Mouse (Mus musculus) testis, adult 2 months (tissue): ENCODE measurements at regions not wholly inside any gene's neighbourhood (a gene's known extent, or its start where the extent isn't known, plus 50 kb on each side); places are given as distances from the start of the nearest gene placed in this dataset.

Source experiments
- H3K27ac ChIP-seq: fragments of 200-500 bp; 2 replicates; pipeline ENCODE4 v1.5.1; 2012; ENCODE audit warnings: low read depth, low read length; ENCODE audit not compliant: control insufficient read depth, insufficient read depth
- H3K27me3 ChIP-seq: fragments of 200-500 bp; 2 replicates; pipeline ENCODE4 v1.6.1; 2012; ENCODE audit warnings: mild to moderate bottlenecking, low read length, moderate library complexity; ENCODE audit not compliant: control insufficient read depth, insufficient read depth
- H3K36me3 ChIP-seq: fragments of 200-500 bp; 2 replicates; pipeline ENCODE4 v1.6.1; 2012; ENCODE audit warnings: mild to moderate bottlenecking, low read length; ENCODE audit not compliant: control insufficient read depth, insufficient read depth
- H3K4me1 ChIP-seq: fragments of 200-500 bp; 2 replicates; pipeline ENCODE4 v1.6.1; 2012; ENCODE audit warnings: low read length; ENCODE audit not compliant: control insufficient read depth, insufficient read depth
- H3K4me3 ChIP-seq: fragments of 200-500 bp; 2 replicates; pipeline ENCODE4 v1.5.1; 2012; ENCODE audit warnings: low read depth, mild to moderate bottlenecking, low read length, moderate library complexity, mixed read lengths; ENCODE audit not compliant: control insufficient read depth
- CTCF ChIP-seq: fragments of 200-500 bp; IDR thresholded peaks from 2 replicates; pipeline ENCODE4 v1.5.1; 2012; ENCODE audit warnings: low read depth, mild to moderate bottlenecking, inconsistent platforms, low read length, moderate library complexity; ENCODE audit not compliant: control insufficient read depth, insufficient read depth, insufficient replicate concordance
- POLR2A ChIP-seq: fragments of 200-500 bp; IDR thresholded peaks from 2 replicates; pipeline ENCODE4 v1.6.1; 2012; ENCODE audit warnings: low read depth, mild to moderate bottlenecking, inconsistent platforms, low read length, moderate library complexity; ENCODE audit not compliant: control insufficient read depth

- H3K4me3 ChIP-seq, result no peak overlapping the region
- no peaks in the 10 kb centered on the region for H3K36me3 ChIP-seq
- no peaks in the 10 kb centered on the region for H3K4me1 ChIP-seq
- no peaks in the 10 kb centered on the region for H3K27me3 ChIP-seq
- H3K27ac ChIP-seq, result no peak overlapping the region
- TF ChIP-seq CTCF (no peak), POLR2A (no peak)
Observed at GRCm38 (mm10) chr2:173966111-173966510, 110.0 kb upstream of the Stx16 start.

DNA sequence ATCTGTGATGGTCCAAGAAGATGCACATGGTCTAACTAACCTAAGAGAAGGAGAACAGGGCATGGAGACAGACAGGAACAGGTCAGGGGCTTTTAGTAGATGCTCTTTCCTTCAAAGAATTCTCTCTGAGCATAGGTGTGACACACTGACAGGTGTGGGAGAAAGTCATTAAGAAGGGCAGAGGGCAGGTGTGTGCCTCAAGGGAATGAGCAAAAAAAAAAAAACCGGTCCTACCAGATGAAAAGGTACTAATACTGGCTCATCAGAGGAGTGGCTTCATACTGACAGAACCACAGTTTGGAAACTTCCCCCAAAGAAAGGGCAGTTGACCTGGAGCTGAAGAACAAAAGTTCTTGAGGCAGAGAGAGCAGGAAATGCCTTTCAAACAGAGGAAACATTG is 105.3 kb upstream of the Stx16 start:
- H3K4me1 ChIP-seq, result no peaks in the 10 kb centered on the region
- no peaks in the 10 kb centered on the region for H3K27me3 ChIP-seq
- no peak overlapping the region for H3K27ac ChIP-seq
- no peak overlapping the region for H3K4me3 ChIP-seq
- TF ChIP-seq POLR2A (no peak), CTCF (no peak)
- H3K36me3 ChIP-seq, result no peaks in the 10 kb centered on the region

GRCm38 (mm10) chr2:173976314-173977053 is 99.6 kb upstream of the Stx16 start:
- Histone ChIP-seq H3K27me3 (no peaks in the 10 kb centered on the region), H3K4me1 (no peaks in the 10 kb centered on the region), H3K4me3 (no peak overlapping the region), H3K36me3 (no peaks in the 10 kb centered on the region), H3K27ac (no peak overlapping the region)
- no peak for TF ChIP-seq POLR2A
- no peak for TF ChIP-seq CTCF

DNA sequence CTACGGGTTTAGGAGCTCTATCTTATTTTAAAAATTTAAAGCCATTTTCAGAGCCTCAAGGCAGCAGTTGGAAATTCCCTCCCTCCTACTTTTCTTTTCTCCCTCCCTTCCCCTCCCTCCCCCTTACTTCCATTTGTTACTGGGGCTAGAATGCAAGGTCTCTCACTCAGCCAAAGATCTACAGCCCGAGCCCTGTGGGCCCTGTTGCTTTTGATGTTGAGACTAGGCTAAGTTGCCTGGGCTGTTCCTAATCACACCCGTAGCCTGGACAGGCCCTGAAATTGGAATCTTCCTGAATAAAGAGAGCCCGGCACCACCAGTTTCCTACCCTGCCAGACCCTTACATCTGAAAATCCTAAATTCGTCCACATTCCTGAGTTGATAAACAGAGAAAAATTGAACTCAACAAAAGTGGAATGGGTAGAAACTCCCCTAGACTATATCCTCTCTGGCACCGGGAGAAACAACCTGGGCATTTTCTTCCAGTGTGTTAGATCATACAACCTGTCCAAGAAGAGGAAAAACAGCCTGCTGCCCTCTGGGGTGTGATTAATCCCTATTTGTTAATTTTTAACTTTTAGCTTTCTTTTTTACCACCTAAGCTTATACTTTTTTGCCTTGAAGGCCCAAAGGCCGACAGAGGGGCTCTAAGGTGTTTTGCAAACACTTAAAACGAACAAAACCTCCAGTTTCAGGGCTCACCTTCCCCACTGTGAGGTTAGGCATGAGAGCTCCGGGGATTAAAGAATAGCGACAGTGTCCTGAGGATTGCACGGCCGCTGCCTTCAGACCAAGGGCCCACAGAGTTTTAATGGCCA is 98.7 kb upstream of the Stx16 start:
- H3K36me3 ChIP-seq, result no peaks in the 10 kb centered on the region
- TF ChIP-seq CTCF (no peak), POLR2A (no peak)
- H3K4me1 ChIP-seq, result no peaks in the 10 kb centered on the region
- H3K4me3 ChIP-seq, result no peak overlapping the region
- no peak overlapping the region for H3K27ac ChIP-seq
- no peaks in the 10 kb centered on the region for H3K27me3 ChIP-seq

DNA sequence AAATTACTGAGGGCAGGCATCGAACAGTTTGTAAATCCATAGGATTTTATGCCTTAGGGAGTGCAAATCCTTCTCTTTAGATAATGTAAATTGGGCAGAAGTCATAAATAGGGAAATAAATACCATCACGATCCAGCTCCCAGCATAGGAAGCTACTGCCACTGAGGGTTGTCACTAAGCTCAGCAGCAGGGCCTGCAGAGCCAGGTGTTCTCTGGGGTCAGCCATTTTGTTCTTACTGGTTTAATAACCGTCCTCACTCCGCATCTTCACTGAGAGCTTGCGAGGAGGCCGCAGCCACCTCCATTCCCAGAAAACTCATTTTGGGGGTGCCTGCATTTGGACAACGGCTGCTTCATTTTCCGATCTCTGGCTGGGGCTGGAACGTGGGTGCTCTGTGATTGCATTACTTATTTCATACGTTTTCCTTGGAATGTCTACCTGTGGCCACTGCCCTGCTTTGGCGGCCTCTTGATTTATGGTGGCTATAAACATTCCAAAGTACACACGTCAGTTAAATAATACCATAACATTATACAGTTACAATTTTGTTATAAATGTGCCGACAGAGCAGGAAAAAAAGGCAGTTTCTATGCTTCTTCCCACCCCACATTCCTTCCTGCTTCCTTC is 97.9 kb upstream of the Stx16 start:
- Histone ChIP-seq H3K4me1 (no peaks in the 10 kb centered on the region), H3K4me3 (no peak overlapping the region), H3K27ac (no peak overlapping the region), H3K27me3 (no peaks in the 10 kb centered on the region), H3K36me3 (no peaks in the 10 kb centered on the region)
- TF ChIP-seq CTCF, result no peak

DNA sequence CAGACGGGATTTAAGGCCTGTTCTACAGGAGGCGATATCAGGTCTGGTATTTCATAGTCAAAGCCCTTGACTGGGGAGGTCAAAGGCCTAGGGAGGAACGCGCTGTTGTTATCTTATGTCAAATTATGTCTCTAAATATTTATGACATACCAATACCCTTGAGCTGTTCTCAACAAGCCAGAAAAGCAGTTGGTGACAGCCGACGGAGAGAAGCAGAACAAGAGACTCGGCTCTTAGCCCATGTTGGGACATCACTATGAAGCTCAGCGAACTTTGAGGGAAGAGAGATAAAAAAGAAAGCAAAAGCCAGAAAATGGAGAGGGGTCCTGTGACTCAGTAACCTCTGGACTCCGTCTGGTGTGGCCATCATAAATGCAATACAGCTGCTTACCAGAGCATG is 95.1 kb upstream of the Stx16 start:
- H3K27ac ChIP-seq, result no peak overlapping the region
- no peaks in the 10 kb centered on the region for H3K4me1 ChIP-seq
- TF ChIP-seq POLR2A (no peak), CTCF (no peak)
- no peaks in the 10 kb centered on the region for H3K36me3 ChIP-seq
- no peaks in the 10 kb centered on the region for H3K27me3 ChIP-seq
- H3K4me3 ChIP-seq, result no peak overlapping the region

GRCm38 (mm10) chr2:173987516-173987915 is 88.6 kb upstream of the Stx16 start:
- TF ChIP-seq POLR2A, result no peak
- TF ChIP-seq CTCF, result no peak
- Histone ChIP-seq H3K4me1 (no peaks in the 10 kb centered on the region), H3K36me3 (no peaks in the 10 kb centered on the region), H3K27me3 (no peaks in the 10 kb centered on the region), H3K4me3 (no peak overlapping the region), H3K27ac (no peak overlapping the region)
